In genomic region chrX:133908261-133908660, GRCm38 (mm10) we compare ENCODE assay signal across 15 mouse cellular contexts. TPM values are rescaled to one million over a fixed set of nuclear protein-coding genes. Genes with fewer than 3 reads are reported as not detected.
DNase-seq lines count a peak whose midpoint lies in the region; ATAC-seq and TF ChIP-seq lines count a peak whose summit lies in the region.
"Had no signal": no experiment of that assay in that cellular context is flagged by ENCODE, and none has a peak within 500 bp of the region (broad histone marks: within the 10 kb centered on the region; RNA-seq: fewer than 3 reads in every experiment).

TSS of gene Srpx2 (plus strand) at chrX:133908426.

- H3K4me3 ChIP-seq in limb, embryonic 13.5 days = no peak within 1 kb of the TSS
- no peak within 1 kb of the TSS for H3K4me3 ChIP-seq in limb, embryonic 10.5 days
- no peak within 1 kb of the TSS for H3K4me3 ChIP-seq in embryonic facial prominence, embryonic 15.5 days (replicated peaks)
- H3K4me3 ChIP-seq in myocyte = peak within 1 kb of the TSS; percentile 26
- H3K4me3 ChIP-seq: neural tube, embryonic 15.5 days had no signal

- H3K9me3 ChIP-seq in limb, embryonic 13.5 days = no peaks in the 10 kb centered on the region
- no peaks in the 10 kb centered on the region for H3K9me3 ChIP-seq in limb, embryonic 10.5 days (replicated peaks)
- no peaks in the 10 kb centered on the region for H3K9me3 ChIP-seq in embryonic facial prominence, embryonic 15.5 days (replicated peaks)
- H3K9me3 ChIP-seq: neural tube, embryonic 15.5 days had no signal

- no peak within 1 kb of the TSS for H3K9ac ChIP-seq in limb, embryonic 13.5 days
- H3K9ac ChIP-seq in embryonic facial prominence, embryonic 15.5 days = no peak within 1 kb of the TSS
- H3K9ac ChIP-seq: hindbrain, embryonic 14.5 days; neural tube, embryonic 15.5 days had no signal

- H3ac ChIP-seq in myocyte (ENCODE audit: control insufficient read depth, insufficient read length) = no peak within 1 kb of the TSS

- H3K36me3 ChIP-seq in limb, embryonic 13.5 days = no peaks in the 10 kb centered on the region
- no peaks in the 10 kb centered on the region for H3K36me3 ChIP-seq in limb, embryonic 10.5 days
- no peaks in the 10 kb centered on the region for H3K36me3 ChIP-seq in embryonic facial prominence, embryonic 15.5 days
- H3K36me3 ChIP-seq in myocyte (ENCODE audit: control insufficient read depth, insufficient read depth) = no peaks in the 10 kb centered on the region
- H3K36me3 ChIP-seq: neural tube, embryonic 15.5 days had no signal

- 22% methylated on average over 3 of the region's 3 CpGs for WGBS in limb, embryonic 13.5 days
- WGBS in limb, embryonic 10.5 days = 18% methylated on average over 3 of the region's 3 CpGs
- 20% methylated on average over 3 of the region's 3 CpGs for WGBS in embryonic facial prominence, embryonic 15.5 days

- H3K4me2 ChIP-seq in limb, embryonic 13.5 days (replicated peaks) = 0 out of 2 replicates have a peak within 1 kb of the TSS, but pooled peaks have one; percentile 0
- H3K4me2 ChIP-seq in embryonic facial prominence, embryonic 15.5 days (replicated peaks) = no peak within 1 kb of the TSS
- H3K4me2 ChIP-seq in myocyte (ENCODE audit: low read depth) = peak within 1 kb of the TSS; percentile 69
- H3K4me2 ChIP-seq: hindbrain, embryonic 14.5 days; neural tube, embryonic 15.5 days had no signal

- intact Hi-C loops in gastrocnemius, postnatal 14 days (cut with DNase I; ENCODE audit: low total_unique reads) = no loop called here

- no peak for DNase-seq in gastrocnemius, postnatal 10 days
- no peak for DNase-seq in gastrocnemius, postnatal 14 days
- DNase-seq in limb, embryonic 10.5 days (ENCODE audit: low spot score) = no peak
- no peak for DNase-seq in frontal cortex, adult 2 months (ENCODE audit: extremely low spot score in 1 of 2, low spot score in 1 of 2)
- no peak for DNase-seq in thymus, postnatal 0 days (ENCODE audit: low spot score)
- DNase-seq: adrenal gland, adult 8-10 months; cerebellum, adult 11 months; right cerebral cortex, postnatal 25 days had no signal

- peaks cover 18% of the 10 kb centered on the region for H3K79me2 ChIP-seq in myocyte (ENCODE audit: control insufficient read depth, insufficient read depth)

- H3K27ac ChIP-seq in limb, embryonic 13.5 days = no peak within 1 kb of the TSS
- H3K27ac ChIP-seq in limb, embryonic 10.5 days = no peak within 1 kb of the TSS
- H3K27ac ChIP-seq in embryonic facial prominence, embryonic 15.5 days (replicated peaks) = no peak within 1 kb of the TSS
- H3K27ac ChIP-seq: hindbrain, embryonic 14.5 days; neural tube, embryonic 15.5 days had no signal

- no peak for ATAC-seq in limb, embryonic 13.5 days (ENCODE audit: low FRiP score, low read depth)
- ATAC-seq in embryonic facial prominence, embryonic 15.5 days (ENCODE audit: insufficient number of reproducible peaks, low FRiP score, low TSS enrichment, low read depth) = no peak
- ATAC-seq: forebrain, embryonic 16.5 days; midbrain, embryonic 16.5 days had no signal

- no peaks in the 10 kb centered on the region for H3K4me1 ChIP-seq in limb, embryonic 13.5 days
- H3K4me1 ChIP-seq in limb, embryonic 10.5 days = no peaks in the 10 kb centered on the region
- H3K4me1 ChIP-seq in embryonic facial prominence, embryonic 15.5 days = no peaks in the 10 kb centered on the region
- H3K4me1 ChIP-seq: neural tube, embryonic 15.5 days had no signal

- no peak for TF ChIP-seq POLR2A in myocyte (IDR thresholded peaks at IDR 0.05; ENCODE audit: insufficient read length, low read depth)

- peaks cover 1% of the 10 kb centered on the region; the same call in 1 of the 2 replicates for H3K27me3 ChIP-seq in limb, embryonic 13.5 days
- peaks cover 51% of the 10 kb centered on the region for H3K27me3 ChIP-seq in limb, embryonic 10.5 days (ENCODE audit: low read depth, poor library complexity, severe bottlenecking)
- H3K27me3 ChIP-seq in embryonic facial prominence, embryonic 15.5 days = 0 out of 2 replicates have a peak, but pooled peaks cover 6% of the 10 kb centered on the region
- H3K27me3 ChIP-seq in myocyte (ENCODE audit: control insufficient read depth, insufficient read depth, insufficient read length) = no peaks in the 10 kb centered on the region
- H3K27me3 ChIP-seq: neural tube, embryonic 15.5 days had no signal

TF ChIP-seq in myocyte, 11 proteins besides CTCF, POLR2A, EP300 and RAD21:
- TF ChIP-seq E2F4 (IDR thresholded peaks at IDR 0.05; ENCODE audit: insufficient read depth) = no peak
- no peak for TF ChIP-seq MYOG (IDR thresholded peaks at IDR 0.05; ENCODE audit: control insufficient read depth in 1 of 3, insufficient read depth in 1 of 3, insufficient read length in 2 of 3, low read depth in 2 of 3)
- no peak for TF ChIP-seq POLR2AphosphoS2 (IDR thresholded peaks at IDR 0.05; ENCODE audit: insufficient read length, low read depth)
- no peak for TF ChIP-seq CEBPB (IDR thresholded peaks at IDR 0.05; ENCODE audit: insufficient read depth, poor library complexity, severe bottlenecking)
- no peak for TF ChIP-seq MYOD1 (IDR thresholded peaks at IDR 0.05; ENCODE audit: control insufficient read depth in 1 of 3, insufficient read length in 2 of 3, low read depth in 2 of 3)
- TF ChIP-seq MAX (IDR thresholded peaks at IDR 0.05; ENCODE audit: low read depth) = no peak
- no peak for TF ChIP-seq TCF12 (IDR thresholded peaks at IDR 0.05; ENCODE audit: insufficient read depth, poor library complexity, severe bottlenecking)
- TF ChIP-seq SRF (IDR thresholded peaks at IDR 0.05; ENCODE audit: control insufficient read depth, insufficient read length, low read depth) = no peak
- TF ChIP-seq USF1 (IDR thresholded peaks at IDR 0.05; ENCODE audit: low read depth) = no peak
- no peak for TF ChIP-seq REST (IDR thresholded peaks at IDR 0.05; ENCODE audit: insufficient read depth, insufficient read length)
- TF ChIP-seq TCF3 (IDR thresholded peaks at IDR 0.05; ENCODE audit: insufficient read length, low read depth) = no peak

RNA-seq across cellular contexts. Expression of gene Srpx2, which starts in this region (rescaled TPM):
- 10 to 100 TPM; 11.0 to 15.6 TPM for total RNA-seq in gastrocnemius, postnatal 10 days (2021)
- 1 to 10 TPM; 8.4 to 8.7 TPM for total RNA-seq in gastrocnemius, postnatal 14 days (2021)
- polyA plus RNA-seq in limb, embryonic 13.5 days (2015; fragmentation: Nextera tagmentation; extraction: Ambion mirVana) = 3.1 and 3.9 TPM in 2 replicates
- 0.15 and 0.21 TPM in 2 replicates for polyA plus RNA-seq in limb, embryonic 10.5 days (2016; fragmentation: Nextera tagmentation; extraction: Ambion mirVana)
- 12.1 and 12.7 TPM in 2 replicates for polyA plus RNA-seq in embryonic facial prominence, embryonic 15.5 days (2015; fragmentation: Nextera tagmentation; extraction: Ambion mirVana)
- 41.2 TPM for polyA plus RNA-seq in myocyte (2012; fragmentation: generic; extraction: Trizol)
- 0.84 and 0.86 TPM in 2 replicates for polyA plus RNA-seq in frontal cortex, adult 2 months (2012; rRNA removed)
- polyA plus RNA-seq in thymus, postnatal 0 days (2015; fragmentation: Nextera tagmentation; extraction: Ambion mirVana) = 0.62 and 1.2 TPM in 2 replicates
